Mouse (Mus musculus) megakaryocyte, embryonic 14.5 days (primary cell): Measurements from ENCODE around the gene AC161166.1. TPM values are rescaled to one million over a fixed set of nuclear protein-coding genes. Genes with fewer than 3 reads are reported as not detected.
A peak's percentile ranks its signal among the peaks of the same experiment; 100 is the strongest.

Experiments used
- H3K27me3 ChIP-seq: replicated peaks from 2 replicates; pipeline ENCODE3; 2012; ENCODE audit warnings: inconsistent platforms
- H3K36me3 ChIP-seq: replicated peaks from 2 replicates; pipeline ENCODE3; 2012; ENCODE audit warnings: low read length, inconsistent platforms, mixed read lengths
- H3K4me1 ChIP-seq: 2 replicates; pipeline ENCODE4 v1.6.1; 2012; ENCODE audit warnings: inconsistent platforms
- H3K4me3 ChIP-seq: replicated peaks from 2 replicates; pipeline ENCODE3; 2012; ENCODE audit warnings: moderate library complexity, mild to moderate bottlenecking, inconsistent platforms
- H3K9me3 ChIP-seq: 2 replicates; pipeline ENCODE4 v1.6.1; 2012; ENCODE audit warnings: inconsistent platforms
- FLI1 ChIP-seq: IDR thresholded peaks from 2 replicates; pipeline ENCODE4 v1.6.1; 2012; ENCODE audit warnings: low read length, inconsistent platforms, mixed read lengths
- GATA1 ChIP-seq: IDR thresholded peaks from 3 replicates; pipeline ENCODE4 v1.6.1; 2012; ENCODE audit warnings: mixed read lengths, low read length, inconsistent platforms, borderline replicate concordance
- polyA plus RNA-seq: library from polyadenylated mRNA; stranded (reverse); fragments of >175 nt; gene quantifications from 2 replicates; pipeline ENCODE4 v1.2.3, GENCODE M21; 2012; ENCODE audit warnings: low replicate concordance; ENCODE audit not compliant: insufficient read depth

Gene AC161166.1
- polyA plus RNA-seq, 1 experiment, result not detected

DNA sequence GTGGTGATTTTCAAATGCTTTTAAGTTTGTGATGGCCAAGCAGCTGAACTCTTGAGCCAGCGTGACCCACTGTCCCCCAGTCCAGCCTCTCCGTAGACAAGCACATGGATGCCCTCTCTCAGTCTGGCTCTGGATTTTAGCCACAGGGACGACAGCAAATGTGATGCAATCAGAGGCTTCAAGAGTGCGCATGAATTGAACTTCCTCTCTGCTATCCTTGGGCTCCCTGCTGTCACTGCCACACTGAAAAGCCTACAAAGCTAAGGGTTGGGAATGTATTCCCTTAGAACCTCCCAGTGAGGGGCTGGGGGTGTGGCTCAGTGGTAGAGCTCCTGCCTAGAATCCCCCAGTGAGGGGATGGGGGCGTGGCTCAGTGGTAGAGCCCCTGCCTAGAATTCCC, 26.4 kb upstream of the AC161166.1 start:
- TF ChIP-seq FLI1 (no peak), GATA1 (no peak)
- Histone ChIP-seq H3K27me3 (peaks cover 12% of the 10 kb centered on the region), H3K36me3 (peaks cover 28% of the 10 kb centered on the region)

GRCm38 (mm10) chr7:24538154-24538553, 25.9 kb upstream of the AC161166.1 start:
- Histone ChIP-seq H3K36me3 (peaks cover 33% of the 10 kb centered on the region), H3K4me3 (no peak overlapping the region), H3K4me1 (peaks cover 7% of the 10 kb centered on the region), H3K27me3 (peaks cover 12% of the 10 kb centered on the region), H3K9me3 (no peaks in the 10 kb centered on the region)
- TF ChIP-seq FLI1 (no peak), GATA1 (no peak)

More for the DNA sequence above, 26.4 kb upstream of the AC161166.1 start:
- Histone ChIP-seq H3K4me1 (peaks cover 7% of the 10 kb centered on the region), H3K4me3 (no peak overlapping the region), H3K9me3 (no peaks in the 10 kb centered on the region)

- TF ChIP-seq FLI1 (no peak), GATA1 (no peak)
- Histone ChIP-seq H3K4me1 (peaks cover 7% of the 10 kb centered on the region), H3K27me3 (peaks cover 12% of the 10 kb centered on the region), H3K9me3 (no peaks in the 10 kb centered on the region), H3K36me3 (peaks cover 37% of the 10 kb centered on the region), H3K4me3 (peak overlapping the region; percentile 55)
Measured at GRCm38 (mm10) chr7:24537591-24537990, 25.3 kb upstream of the AC161166.1 start.

DNA sequence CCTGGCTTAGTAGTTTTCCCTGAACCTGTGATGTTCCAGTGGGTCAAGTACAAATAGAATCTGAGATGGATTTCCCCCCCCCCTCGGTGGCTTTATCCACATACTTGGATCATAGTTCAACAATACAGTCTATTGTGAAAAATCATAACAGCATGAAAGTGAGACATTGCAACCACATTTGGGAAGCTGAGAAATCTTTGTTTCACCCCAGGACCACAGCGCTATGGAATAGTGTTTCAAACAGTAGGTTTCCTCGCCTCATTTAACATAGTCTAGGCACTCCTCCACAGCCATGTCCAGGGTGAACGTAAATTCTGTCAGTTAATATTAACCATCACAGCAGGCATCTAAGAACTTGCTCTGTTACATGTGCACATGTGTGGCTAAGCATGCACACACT, 24.8 kb upstream of the AC161166.1 start:
- no peak overlapping the region for H3K4me3 ChIP-seq
- TF ChIP-seq GATA1 (no peak), FLI1 (no peak)
- H3K36me3 ChIP-seq, result peaks cover 42% of the 10 kb centered on the region
- H3K4me1 ChIP-seq, result peaks cover 12% of the 10 kb centered on the region
- H3K9me3 ChIP-seq, result no peaks in the 10 kb centered on the region
- peaks cover 8% of the 10 kb centered on the region for H3K27me3 ChIP-seq

GRCm38 (mm10) chr7:24534301-24534700, 22.0 kb upstream of the AC161166.1 start:
- no peaks in the 10 kb centered on the region for H3K9me3 ChIP-seq
- TF ChIP-seq GATA1 (no peak), FLI1 (no peak)
- no peak overlapping the region for H3K4me3 ChIP-seq
- H3K4me1 ChIP-seq, result peaks cover 33% of the 10 kb centered on the region
- H3K36me3 ChIP-seq, result peaks cover 42% of the 10 kb centered on the region
- peaks cover 1% of the 10 kb centered on the region for H3K27me3 ChIP-seq

- H3K4me1 ChIP-seq, result peaks cover 37% of the 10 kb centered on the region
- H3K4me3 ChIP-seq, result no peak overlapping the region
- H3K9me3 ChIP-seq, result no peaks in the 10 kb centered on the region
- peaks cover 1% of the 10 kb centered on the region for H3K27me3 ChIP-seq
- H3K36me3 ChIP-seq, result peaks cover 42% of the 10 kb centered on the region
- TF ChIP-seq FLI1 (no peak), GATA1 (no peak)
Measured at GRCm38 (mm10) chr7:24533806-24534205, 21.6 kb upstream of the AC161166.1 start.

DNA sequence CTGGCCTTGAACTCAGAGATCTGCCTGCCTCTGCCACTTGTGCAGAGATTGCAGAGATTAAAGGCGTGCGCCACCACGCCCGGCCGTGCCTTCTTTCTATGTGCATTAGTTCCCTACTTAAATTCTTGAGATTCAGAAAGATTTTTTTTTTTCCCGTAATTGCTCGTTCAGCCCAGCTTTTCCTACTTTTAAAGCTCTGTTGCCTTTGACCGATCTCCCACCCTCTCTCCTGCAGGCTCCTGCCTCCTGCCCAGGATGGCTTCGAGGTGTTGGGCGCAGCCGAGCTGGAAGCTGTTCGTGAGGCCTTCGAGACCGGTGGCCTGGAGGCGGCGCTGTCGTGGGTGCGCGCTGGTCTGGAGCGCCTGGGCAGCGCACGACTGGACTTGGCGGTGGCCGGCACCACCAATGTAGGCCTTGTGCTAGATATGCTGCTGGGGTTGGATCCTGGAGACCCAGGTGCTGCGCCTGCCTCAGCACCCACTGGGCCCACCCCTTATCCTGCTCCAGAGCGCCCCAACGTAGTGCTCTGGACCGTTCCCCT, 20.8 kb upstream of the AC161166.1 start:
- no peaks in the 10 kb centered on the region for H3K9me3 ChIP-seq
- H3K4me1 ChIP-seq, result peaks cover 35% of the 10 kb centered on the region
- peaks cover 1% of the 10 kb centered on the region for H3K27me3 ChIP-seq
- no peak overlapping the region for H3K4me3 ChIP-seq
- H3K36me3 ChIP-seq, result peaks cover 42% of the 10 kb centered on the region
- TF ChIP-seq FLI1, result no peak
- TF ChIP-seq GATA1, result no peak

DNA sequence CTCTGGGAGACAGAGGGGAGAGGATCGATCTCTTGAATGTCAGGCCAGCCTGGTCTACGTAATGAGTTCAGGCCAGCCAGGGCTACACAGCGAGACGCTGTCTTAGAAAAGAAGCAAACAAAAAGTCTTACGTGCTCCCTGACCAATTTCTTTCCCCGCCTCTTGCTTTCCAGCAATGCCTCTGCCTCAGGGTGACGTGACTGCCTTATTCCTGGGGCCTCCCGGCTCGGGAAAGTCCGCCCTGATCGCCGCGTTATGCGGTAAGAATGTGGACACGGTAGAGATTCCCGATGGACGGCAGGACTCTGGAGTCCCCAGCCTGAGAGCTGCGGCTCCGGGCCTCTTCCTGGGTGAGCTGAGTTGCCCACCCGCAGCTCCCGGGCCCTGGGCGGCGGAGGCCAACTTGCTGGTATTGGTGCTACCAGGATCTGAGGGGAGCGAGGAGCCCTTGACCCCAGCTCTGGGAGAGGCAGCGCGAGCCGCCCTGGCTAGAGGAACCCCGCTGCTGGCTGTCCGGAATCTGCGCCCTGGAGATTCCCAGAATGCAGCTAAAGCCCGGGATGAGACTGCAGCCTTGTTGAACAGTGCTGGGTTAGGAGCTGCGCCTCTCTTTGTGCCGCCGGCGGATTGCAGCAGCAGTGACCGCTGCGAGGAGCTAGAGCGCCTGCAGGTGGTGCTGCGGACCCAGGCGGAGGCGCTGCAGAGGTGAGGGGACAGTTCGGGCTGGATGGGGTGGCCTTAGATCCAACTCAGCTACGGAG, 19.1 kb upstream of the AC161166.1 start:
- Histone ChIP-seq H3K9me3 (no peaks in the 10 kb centered on the region), H3K4me3 (peak overlapping the region; percentile 94), H3K4me1 (peaks cover 40% of the 10 kb centered on the region), H3K27me3 (no peaks in the 10 kb centered on the region), H3K36me3 (peaks cover 41% of the 10 kb centered on the region)
- no peak for TF ChIP-seq GATA1
- no peak for TF ChIP-seq FLI1

DNA sequence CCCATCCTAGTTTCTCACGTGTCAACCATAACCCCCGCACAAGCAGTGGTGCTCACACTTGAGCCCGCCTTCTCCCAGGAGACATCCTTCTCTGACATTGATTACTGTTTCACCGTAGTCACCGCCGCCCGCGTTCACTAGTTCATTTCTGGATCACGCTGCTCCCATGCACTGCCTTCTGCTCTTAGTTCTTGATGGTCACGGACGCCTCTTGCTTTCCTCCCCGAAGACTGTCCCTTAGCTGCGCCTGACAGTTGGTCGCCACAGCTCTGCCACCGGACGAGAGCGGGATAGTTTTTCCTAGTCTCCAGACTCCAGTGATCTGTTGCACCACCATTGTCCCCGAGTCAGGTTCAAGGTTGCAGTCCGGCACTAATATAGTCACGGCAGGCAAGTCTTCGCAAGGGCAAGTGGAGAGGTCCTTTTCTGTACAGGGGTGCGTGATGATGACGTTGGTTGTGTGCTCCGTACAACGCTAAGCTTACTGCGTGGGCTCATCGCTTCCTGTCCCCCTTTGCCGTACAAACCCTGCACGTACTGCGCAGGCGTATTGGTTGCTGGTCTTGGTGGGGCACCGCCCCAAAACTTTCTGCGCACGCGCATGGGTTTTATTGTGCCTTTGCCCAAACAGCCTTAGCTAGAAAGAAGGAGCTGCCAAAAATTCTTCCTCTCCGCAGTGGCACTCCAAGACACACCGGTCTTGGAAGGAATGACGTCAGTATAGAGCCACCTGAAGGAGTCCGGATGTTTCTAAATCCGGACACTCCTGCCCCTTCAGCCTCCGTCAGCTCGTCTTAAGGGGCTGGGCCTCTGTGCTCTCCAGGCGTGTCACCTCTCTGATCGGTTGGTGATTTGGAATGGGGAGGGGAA, 18.0 kb upstream of the AC161166.1 start, which contains the start of gene Irgq:
Irgq (plus strand) TSS at position 628 of the 870 bp plus-strand sequence.
- no peaks in the 10 kb centered on the region for H3K9me3 ChIP-seq
- no peaks in the 10 kb centered on the region for H3K27me3 ChIP-seq
- H3K4me1 ChIP-seq, result peaks cover 42% of the 10 kb centered on the region
- H3K36me3 ChIP-seq, result peaks cover 30% of the 10 kb centered on the region
- peak within 1 kb of the TSS; percentile 94 for H3K4me3 ChIP-seq
- no peak for TF ChIP-seq GATA1
- TF ChIP-seq FLI1, result peak; percentile 22; the same call in 1 of the 2 replicates
